Mouse (Mus musculus) heart, embryonic 16.5 days (tissue): ENCODE data around the gene Sema6d. TPM values are rescaled to one million over a fixed set of nuclear protein-coding genes. Genes with fewer than 3 reads are reported as not detected.
A peak's percentile ranks its signal among the peaks of the same experiment; 100 is the strongest.

Source experiments
- ATAC-seq: fragments of 200-750 bp; cut with Nextera tagmentation; replicated peaks from 2 replicates; pipeline ENCODE4 v1.8.0; 2017; ENCODE audit warnings: moderate number of reproducible peaks; ENCODE audit not compliant: insufficient read depth, low FRiP score; ENCODE audit errors: extremely low read depth
- H3K27ac ChIP-seq: fragments of 300-500 bp; sonication (generic); 2 replicates; pipeline ENCODE4 v1.5.1; 2014; ENCODE audit warnings: mild to moderate bottlenecking, low read length, control low read depth, moderate library complexity
- H3K27me3 ChIP-seq: fragments of 300-500 bp; sonication (generic); 2 replicates; pipeline ENCODE4 v1.6.1; 2014; ENCODE audit warnings: low read length, mixed read lengths; ENCODE audit not compliant: control insufficient read depth, insufficient read depth
- H3K36me3 ChIP-seq: fragments of 300-500 bp; sonication (generic); 2 replicates; pipeline ENCODE4 v1.6.1; 2014; ENCODE audit not compliant: control insufficient read depth, insufficient read depth
- H3K4me1 ChIP-seq: fragments of 300-500 bp; sonication (generic); 2 replicates; pipeline ENCODE4 v1.6.1; 2014; ENCODE audit warnings: low read length, mixed read lengths; ENCODE audit not compliant: control insufficient read depth, insufficient read depth
- H3K4me2 ChIP-seq: fragments of 300-500 bp; sonication (generic); 2 replicates; pipeline ENCODE4 v1.6.1; 2014; ENCODE audit warnings: low read depth, mild to moderate bottlenecking, control low read depth, low read length
- H3K4me3 ChIP-seq: fragments of 300-500 bp; sonication (generic); 2 replicates; pipeline ENCODE4 v1.5.1; 2014; ENCODE audit warnings: mild to moderate bottlenecking, control low read depth, low read length
- H3K9ac ChIP-seq: fragments of 300-500 bp; sonication (generic); 2 replicates; pipeline ENCODE4 v1.6.1; 2014; ENCODE audit warnings: low read length, control low read depth
- H3K9me3 ChIP-seq: fragments of 300-500 bp; sonication (generic); replicated peaks from 2 replicates; pipeline ENCODE4 v1.6.1; 2016; ENCODE audit warnings: low read length; ENCODE audit not compliant: control insufficient read depth
- WGBS: fragments of 180-500 bp; shearing (Covaris S2); extraction: QIAGEN DNeasy Blood & Tissue Kit; methylation state at CpG from one replicate; pipeline ENCODE4 v1.1.7; 2014; 5-methylcytosine and 5-hydroxymethylcytosine counted together
- polyA plus RNA-seq: library from polyadenylated mRNA; unstranded; fragments of >200 nt; fragmentation: Nextera tagmentation; extraction: Ambion mirVana; gene quantifications from 2 replicates; pipeline ENCODE4 v1.2.1, GENCODE M21; 2015

The Sema6d gene
- polyA plus RNA-seq, 1 experiment from 2014 or later, result 17.8 TPM

DNA sequence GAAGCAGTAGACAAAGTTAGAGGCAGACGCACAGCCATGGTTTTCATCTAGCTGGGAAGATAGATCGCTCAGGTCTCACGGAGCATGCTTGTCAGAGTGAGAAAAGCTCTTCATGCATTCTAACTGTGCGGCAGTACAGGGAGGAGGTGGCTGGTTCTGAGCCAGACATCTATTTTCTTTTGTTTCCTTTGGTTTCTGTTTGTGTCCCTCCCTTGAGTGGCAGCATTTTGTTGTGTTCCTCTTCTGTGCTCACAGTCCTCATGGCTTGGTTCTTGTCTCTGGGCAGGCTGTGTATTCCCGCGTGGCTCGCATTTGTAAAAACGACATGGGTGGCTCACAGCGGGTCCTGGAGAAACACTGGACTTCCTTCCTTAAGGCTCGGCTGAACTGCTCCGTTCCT lies 567.6 kb downstream of the Sema6d start:
- no peaks in the 10 kb centered on the region for H3K27me3 ChIP-seq
- peaks cover 8% of the 10 kb centered on the region for H3K4me1 ChIP-seq
- H3K9ac ChIP-seq, result no peak overlapping the region
- no peaks in the 10 kb centered on the region for H3K9me3 ChIP-seq
- H3K4me3 ChIP-seq, result no peak overlapping the region
- no peak overlapping the region for H3K4me2 ChIP-seq
- ATAC-seq, result no peak
- H3K36me3 ChIP-seq, result peaks cover 61% of the 10 kb centered on the region
- WGBS, result 80% methylated on average over 11 of the region's 11 CpGs
- H3K27ac ChIP-seq, result no peak overlapping the region

DNA sequence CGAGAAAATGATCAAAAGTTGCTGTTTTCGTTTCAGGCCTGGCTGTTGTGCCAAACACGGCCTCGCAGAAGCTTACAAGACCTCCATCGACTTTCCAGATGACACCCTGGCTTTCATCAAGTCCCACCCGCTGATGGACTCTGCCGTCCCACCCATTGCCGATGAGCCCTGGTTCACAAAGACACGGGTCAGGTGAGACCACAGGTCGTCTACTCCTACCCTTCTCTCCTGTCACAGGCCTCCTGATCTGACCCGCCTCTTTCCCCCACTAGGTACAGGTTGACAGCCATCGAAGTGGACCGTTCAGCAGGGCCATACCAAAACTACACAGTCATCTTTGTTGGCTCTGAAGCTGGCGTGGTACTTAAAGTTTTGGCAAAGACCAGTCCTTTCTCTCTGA lies 568.6 kb downstream of the Sema6d start:
- Histone ChIP-seq H3K9me3 (no peaks in the 10 kb centered on the region), H3K36me3 (peaks cover 62% of the 10 kb centered on the region), H3K4me2 (no peak overlapping the region), H3K27me3 (no peaks in the 10 kb centered on the region), H3K27ac (no peak overlapping the region), H3K9ac (no peak overlapping the region), H3K4me3 (no peak overlapping the region), H3K4me1 (peaks cover 11% of the 10 kb centered on the region)
- 89% methylated on average over 14 of the region's 14 CpGs for WGBS
- no peak for ATAC-seq

DNA sequence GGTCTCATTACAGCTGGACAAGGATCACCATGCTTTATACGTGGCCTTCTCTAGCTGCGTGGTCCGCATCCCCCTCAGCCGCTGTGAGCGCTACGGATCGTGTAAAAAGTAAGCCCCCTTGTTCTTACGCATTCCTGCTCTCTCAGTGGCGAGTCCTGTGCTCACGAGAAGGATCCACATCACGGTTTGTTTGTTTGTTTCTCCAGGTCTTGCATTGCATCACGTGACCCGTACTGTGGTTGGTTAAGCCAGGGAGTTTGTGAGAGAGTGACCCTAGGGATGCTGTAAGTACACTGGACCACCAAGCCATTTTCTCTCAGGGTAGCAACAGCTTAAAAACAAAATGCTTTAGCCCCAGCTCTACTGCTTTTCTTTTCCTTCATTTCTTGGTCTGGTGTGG lies 569.8 kb downstream of the Sema6d start:
- Histone ChIP-seq H3K9ac (no peak overlapping the region), H3K27ac (no peak overlapping the region), H3K4me3 (no peak overlapping the region), H3K9me3 (no peaks in the 10 kb centered on the region), H3K27me3 (no peaks in the 10 kb centered on the region), H3K36me3 (peaks cover 68% of the 10 kb centered on the region), H3K4me2 (no peak overlapping the region), H3K4me1 (peaks cover 11% of the 10 kb centered on the region)
- 95% methylated on average over 13 of the region's 13 CpGs for WGBS
- no peak for ATAC-seq

DNA sequence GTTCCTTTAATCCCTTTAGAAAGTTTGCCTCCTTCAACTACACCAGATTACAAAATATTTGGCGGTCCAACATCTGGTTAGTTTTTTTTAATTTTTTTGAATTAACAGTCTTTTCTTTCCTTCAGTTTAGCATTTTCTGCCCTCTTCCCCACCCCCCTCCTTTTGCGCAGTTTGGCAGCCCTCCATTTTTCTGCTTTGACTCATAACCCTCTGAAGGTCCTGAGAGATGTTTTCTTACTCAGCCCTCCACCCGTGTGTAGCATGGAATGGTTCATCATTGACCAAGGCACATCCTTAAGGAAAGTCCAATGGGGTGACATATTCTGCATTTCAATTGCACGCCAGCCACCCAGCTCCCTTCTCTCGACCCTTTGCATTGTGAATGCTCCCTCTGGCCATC lies 570.9 kb downstream of the Sema6d start:
- Histone ChIP-seq H3K36me3 (peaks cover 68% of the 10 kb centered on the region), H3K4me1 (peaks cover 11% of the 10 kb centered on the region), H3K27me3 (no peaks in the 10 kb centered on the region), H3K9me3 (no peaks in the 10 kb centered on the region), H3K27ac (no peak overlapping the region), H3K9ac (no peak overlapping the region), H3K4me3 (no peak overlapping the region), H3K4me2 (no peak overlapping the region)
- WGBS, result 76% methylated on average over 5 of the region's 5 CpGs
- no peak for ATAC-seq

DNA sequence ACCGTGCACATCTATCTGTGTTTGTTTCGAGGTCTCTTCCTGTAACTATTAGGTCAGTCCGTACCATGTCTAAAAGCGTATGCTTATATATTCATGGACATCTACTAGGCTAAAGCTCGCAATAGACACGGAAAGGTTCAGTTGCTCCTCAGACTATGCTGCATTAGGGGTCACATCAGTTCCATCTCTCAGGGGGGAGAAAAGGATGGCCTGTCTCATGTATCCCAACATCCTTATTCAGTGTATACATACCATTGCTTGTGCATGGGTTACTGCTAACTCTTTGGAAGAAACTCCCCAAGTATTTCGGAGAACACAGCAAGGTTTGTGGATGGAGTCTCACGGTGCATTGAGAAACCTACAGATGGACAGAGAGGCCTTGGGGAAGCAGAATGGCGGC lies 571.5 kb downstream of the Sema6d start:
- no peak for ATAC-seq
- Histone ChIP-seq H3K36me3 (peaks cover 68% of the 10 kb centered on the region), H3K27ac (no peak overlapping the region), H3K27me3 (no peaks in the 10 kb centered on the region), H3K4me3 (no peak overlapping the region), H3K4me2 (no peak overlapping the region), H3K9ac (no peak overlapping the region), H3K9me3 (no peaks in the 10 kb centered on the region), H3K4me1 (peaks cover 11% of the 10 kb centered on the region)
- 94% methylated on average over 9 of the region's 9 CpGs for WGBS

DNA sequence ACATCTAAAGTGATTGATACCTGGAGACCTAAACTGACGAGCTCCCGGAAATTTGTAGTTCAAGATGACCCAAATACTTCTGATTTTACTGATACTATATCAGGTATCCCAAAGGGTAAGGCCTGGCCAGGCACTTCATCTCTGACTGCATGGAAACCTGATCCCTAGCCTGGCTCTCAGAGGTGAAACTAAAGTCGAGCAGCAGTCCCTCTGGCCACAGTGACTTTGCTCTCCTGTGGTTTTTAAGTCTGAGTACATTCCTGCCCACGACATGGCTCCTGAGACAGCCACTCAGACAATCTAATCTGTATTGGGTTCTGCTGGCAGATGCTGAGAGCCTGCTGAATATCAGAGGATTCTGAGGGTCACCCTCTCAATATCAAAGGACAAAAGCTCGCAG lies 572.5 kb downstream of the Sema6d start:
- Histone ChIP-seq H3K4me1 (peaks cover 11% of the 10 kb centered on the region), H3K27me3 (no peaks in the 10 kb centered on the region), H3K9me3 (no peaks in the 10 kb centered on the region), H3K4me3 (no peak overlapping the region), H3K4me2 (no peak overlapping the region), H3K27ac (peak overlapping the region; percentile 61), H3K36me3 (peaks cover 64% of the 10 kb centered on the region), H3K9ac (no peak overlapping the region)
- 31% methylated on average over 5 of the region's 5 CpGs for WGBS
- ATAC-seq, result peak; percentile 60

DNA sequence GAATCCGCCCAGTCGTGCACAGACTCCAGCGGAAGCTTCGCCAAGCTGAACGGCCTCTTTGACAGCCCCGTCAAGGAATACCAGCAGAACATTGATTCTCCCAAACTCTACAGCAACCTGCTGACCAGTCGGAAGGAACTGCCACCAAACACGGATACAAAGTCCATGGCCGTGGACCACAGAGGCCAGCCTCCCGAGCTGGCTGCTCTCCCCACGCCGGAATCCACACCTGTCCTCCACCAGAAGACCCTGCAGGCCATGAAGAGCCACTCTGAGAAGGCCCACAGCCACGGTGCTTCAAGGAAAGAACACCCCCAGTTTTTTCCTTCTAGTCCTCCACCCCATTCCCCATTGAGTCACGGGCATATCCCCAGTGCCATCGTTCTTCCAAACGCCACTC lies 574.4 kb downstream of the Sema6d start:
- WGBS, result 96% methylated on average over 16 of the region's 16 CpGs
- peaks cover 45% of the 10 kb centered on the region for H3K36me3 ChIP-seq
- ATAC-seq, result no peak

DNA sequence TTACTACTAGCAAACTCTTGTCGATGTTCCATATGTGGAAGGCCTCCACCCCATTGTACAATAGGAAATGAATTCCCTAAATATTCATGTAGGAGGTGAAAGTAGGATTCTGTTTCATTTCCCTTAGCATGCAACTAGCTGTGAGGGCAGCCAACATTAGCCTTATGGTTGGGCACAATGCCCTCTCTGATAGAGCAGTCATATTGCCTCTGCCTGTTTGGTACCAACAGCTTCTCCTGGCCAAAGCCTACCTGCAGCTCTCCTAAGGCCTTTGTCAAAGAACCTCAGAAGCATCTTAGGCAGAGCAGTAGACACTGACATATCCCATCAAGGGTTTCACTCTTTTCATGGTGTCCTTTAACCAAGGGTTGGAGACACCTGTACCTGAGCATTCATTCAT lies 578.7 kb downstream of the Sema6d start:
- Histone ChIP-seq H3K4me1 (no peaks in the 10 kb centered on the region; the same call in 1 of the 2 replicates), H3K27ac (no peak overlapping the region), H3K4me2 (no peak overlapping the region), H3K4me3 (no peak overlapping the region), H3K27me3 (no peaks in the 10 kb centered on the region), H3K36me3 (peaks cover 30% of the 10 kb centered on the region), H3K9ac (no peak overlapping the region), H3K9me3 (no peaks in the 10 kb centered on the region)
- 90% methylated on average over 1 of the region's 1 CpGs for WGBS
- no peak for ATAC-seq

More for the DNA sequence above, 574.4 kb downstream of the Sema6d start:
- Histone ChIP-seq H3K9ac (no peak overlapping the region), H3K27ac (no peak overlapping the region), H3K9me3 (no peaks in the 10 kb centered on the region), H3K4me2 (no peak overlapping the region), H3K4me1 (peaks cover 11% of the 10 kb centered on the region), H3K4me3 (no peak overlapping the region), H3K27me3 (no peaks in the 10 kb centered on the region)

DNA sequence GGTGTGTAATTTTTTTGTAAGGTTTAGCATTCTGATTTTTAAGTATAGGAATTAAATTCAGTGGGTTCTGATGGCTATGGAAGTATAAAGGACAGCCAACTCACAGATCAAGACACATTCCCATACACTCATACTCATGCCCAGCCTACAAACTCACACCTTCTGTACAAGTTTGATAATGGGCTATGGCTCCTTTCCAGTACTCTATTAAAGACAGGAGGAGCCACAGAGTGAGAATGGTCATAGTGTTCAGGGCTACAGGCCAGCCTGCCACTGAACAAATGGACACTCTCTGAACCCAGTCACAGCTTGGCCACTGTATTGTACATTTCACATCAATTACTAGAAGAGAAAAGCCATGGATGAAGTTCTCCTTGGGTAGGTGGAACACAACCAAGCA lies 583.3 kb downstream of the Sema6d start:
- H3K9me3 ChIP-seq, result no peaks in the 10 kb centered on the region
- H3K4me2 ChIP-seq, result no peak overlapping the region
- no peaks in the 10 kb centered on the region for H3K4me1 ChIP-seq
- no peak overlapping the region for H3K4me3 ChIP-seq
- peak; percentile 58 for ATAC-seq
- no peak overlapping the region for H3K27ac ChIP-seq
- no peak overlapping the region for H3K9ac ChIP-seq
- no peaks in the 10 kb centered on the region for H3K27me3 ChIP-seq
- H3K36me3 ChIP-seq, result no peaks in the 10 kb centered on the region

DNA sequence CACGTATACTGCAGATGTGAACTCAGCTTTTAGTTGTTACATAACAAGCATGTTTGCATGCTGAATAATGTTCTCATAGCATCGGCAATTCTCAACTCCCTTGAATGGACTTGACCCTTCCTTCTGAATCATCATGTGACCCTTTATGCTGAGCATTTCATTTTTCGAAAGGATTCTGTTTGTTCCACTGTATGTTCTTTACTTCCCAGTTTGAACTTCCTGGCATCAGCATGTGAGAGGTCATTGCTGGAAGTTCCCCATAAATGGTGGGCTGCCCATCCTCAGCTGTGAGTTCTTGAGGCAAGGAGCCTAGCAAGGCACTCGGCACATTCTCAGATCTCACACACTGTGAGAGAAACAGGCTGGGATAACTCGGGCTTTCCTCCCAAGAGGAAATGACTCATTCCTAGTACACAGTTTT lies 594.7 kb downstream of the Sema6d start:
- H3K9ac ChIP-seq, result no peak overlapping the region
- no peaks in the 10 kb centered on the region for H3K36me3 ChIP-seq
- no peak for ATAC-seq
- 63% methylated on average over 5 of the region's 5 CpGs for WGBS
- H3K4me1 ChIP-seq, result no peaks in the 10 kb centered on the region
- no peak overlapping the region for H3K4me2 ChIP-seq
- H3K9me3 ChIP-seq, result no peaks in the 10 kb centered on the region
- H3K27me3 ChIP-seq, result no peaks in the 10 kb centered on the region
- H3K27ac ChIP-seq, result no peak overlapping the region
- H3K4me3 ChIP-seq, result no peak overlapping the region
